Mouse (Mus musculus) thymus, adult 2 months (tissue): ENCODE measurements around the gene Kdm4b.

Experiments used
- CTCF ChIP-seq: fragments of 200-500 bp; IDR thresholded peaks from 2 replicates; pipeline ENCODE4 v1.5.1; 2012; ENCODE audit warnings: mild to moderate bottlenecking, control low read depth, low read length, moderate library complexity, borderline replicate concordance; ENCODE audit not compliant: control insufficient read depth, poor library complexity, insufficient read depth; ENCODE audit errors: extremely low read depth
- POLR2A ChIP-seq: fragments of 200-500 bp; IDR thresholded peaks from 2 replicates; pipeline ENCODE4 v1.6.1; 2012; ENCODE audit warnings: mild to moderate bottlenecking, low read length, control low read depth, moderate library complexity; ENCODE audit not compliant: control insufficient read depth, poor library complexity, insufficient read depth; ENCODE audit errors: extremely low read depth

DNA sequence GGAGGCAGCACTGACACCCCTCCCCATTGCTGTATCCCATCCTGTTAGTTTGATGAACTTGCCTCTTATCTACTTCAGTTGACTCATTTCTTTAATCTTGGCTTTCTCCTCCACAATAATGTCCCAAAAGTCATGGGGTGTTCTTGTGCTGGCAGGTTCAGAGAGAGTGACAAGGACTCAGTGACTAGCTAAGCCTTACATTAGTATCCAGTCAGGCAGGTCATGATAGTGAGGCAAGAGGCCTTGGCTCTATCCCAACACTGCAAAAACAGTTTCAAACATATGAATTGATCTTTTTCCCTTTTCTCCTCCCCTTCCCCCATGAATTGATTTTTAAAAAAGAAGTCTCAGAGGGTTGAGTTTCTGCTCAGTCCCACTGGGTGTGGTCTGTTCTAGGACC, 3.4 kb downstream of the Kdm4b start:
- TF ChIP-seq CTCF (no peak), POLR2A (no peak)
